Mouse (Mus musculus) right cerebral cortex, adult 18-20 months (tissue): Measurements from ENCODE around the gene Foxr1.
"Not testable (repeated sequence)": the region's sequence is repeated elsewhere in the genome, so short reads cannot be mapped to it uniquely, and the experiment has no call there.

Source experiments
- DNase-seq: peaks from one replicate; pipeline ENCODE4 v3.0.0; 2022; ENCODE audit warnings: mixed read lengths

Foxr1 gene

GRCm38 (mm10) chr9:44411601-44412130 is 29.3 kb downstream of the Foxr1 start:
- DNase-seq: no peak

- no peak for DNase-seq
Measured at GRCm38 (mm10) chr9:44410647-44411336, 30.1 kb downstream of the Foxr1 start.

DNA sequence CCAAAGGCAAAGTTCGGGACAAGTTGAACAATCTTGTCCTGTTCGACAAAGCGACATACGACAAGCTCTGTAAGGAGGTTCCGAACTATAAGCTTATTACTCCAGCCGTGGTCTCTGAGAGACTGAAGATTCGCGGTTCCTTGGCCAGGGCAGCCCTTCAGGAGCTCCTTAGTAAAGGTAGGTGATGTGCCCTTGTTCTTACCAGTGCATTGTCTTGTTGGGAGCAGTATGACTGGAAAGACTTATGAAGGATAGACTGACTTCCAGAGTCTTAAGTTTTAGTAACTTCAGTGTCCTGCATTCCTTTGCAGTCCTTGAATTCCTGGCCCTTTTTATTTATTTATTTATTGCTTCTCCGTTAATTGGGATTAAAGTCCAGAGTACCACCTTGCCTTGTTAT is 32.2 kb downstream of the Foxr1 start:
- not testable (repeated sequence) for DNase-seq

GRCm38 (mm10) chr9:44407752-44408097 is 33.2 kb downstream of the Foxr1 start:
- no peak for DNase-seq

DNA sequence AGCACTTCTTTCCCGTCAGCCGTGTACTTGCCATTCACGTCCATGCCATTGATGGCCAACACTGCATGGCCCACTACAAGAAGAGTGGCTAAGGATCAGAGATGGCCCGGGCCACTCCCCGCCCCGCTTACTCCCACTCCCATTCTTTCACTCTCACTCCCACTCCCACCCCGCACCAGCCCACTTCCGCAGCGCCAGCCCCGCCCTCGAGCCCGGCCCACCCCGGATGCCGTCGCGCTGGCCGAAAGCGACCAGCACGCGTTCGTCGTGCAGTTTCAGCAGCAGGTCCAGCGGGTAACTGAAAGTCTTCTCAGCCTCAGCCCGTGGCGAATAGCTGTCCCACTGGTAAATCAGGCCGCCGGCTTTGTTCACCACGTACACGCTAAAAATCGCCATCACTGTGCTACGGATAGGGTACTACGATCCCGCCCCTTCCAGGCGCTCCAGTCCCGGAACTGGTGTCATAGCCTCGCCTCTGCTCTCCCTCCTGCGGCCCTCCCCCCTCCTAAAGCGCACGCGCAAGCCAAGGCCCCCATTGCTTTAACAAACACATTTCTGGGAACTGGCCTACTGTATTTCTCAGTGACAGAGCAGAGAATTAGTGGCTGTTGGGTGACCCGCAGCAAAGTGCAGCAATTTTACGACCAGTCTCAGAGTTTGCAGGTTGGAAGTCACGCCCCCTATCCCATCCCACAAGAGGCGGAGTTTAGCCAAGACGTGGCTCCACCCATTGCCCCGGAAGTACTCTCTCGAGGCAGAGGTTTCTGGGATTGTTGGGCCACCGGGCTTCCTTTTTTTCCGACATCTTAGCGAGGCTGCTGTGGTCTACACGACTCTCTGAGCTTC is 33.8 kb downstream of the Foxr1 start, which contains the start of the genes Rps25 and Trappc4:
TSS of gene Rps25 (plus strand) at position 234 of the 846 bp plus-strand sequence.
TSS of gene Trappc4 (minus strand) at position 695 of the 846 bp plus-strand sequence.
- peak; percentile 91 for DNase-seq

DNA sequence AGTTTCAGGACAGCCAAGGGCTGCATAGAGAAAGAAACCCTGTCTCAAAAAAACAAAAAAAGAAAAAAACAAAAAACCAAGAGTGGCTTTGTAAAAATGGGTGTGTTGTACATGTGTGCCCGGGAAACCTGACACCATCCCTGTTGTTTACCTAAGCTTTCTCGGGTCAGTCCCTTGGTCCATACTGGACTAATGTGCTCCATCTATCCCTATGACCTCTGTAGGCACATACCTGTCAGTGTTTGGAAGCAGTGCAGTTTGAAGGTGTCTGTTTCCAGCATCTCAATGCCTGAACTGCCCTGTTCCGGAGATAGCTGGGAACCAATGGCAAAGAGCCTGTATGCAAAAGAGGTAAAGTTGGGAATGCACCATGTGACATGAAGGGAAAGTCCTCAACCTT is 35.9 kb downstream of the Foxr1 start:
- no peak for DNase-seq

GRCm38 (mm10) chr9:44401081-44401480 is 39.9 kb downstream of the Foxr1 start:
- DNase-seq: no peak

DNA sequence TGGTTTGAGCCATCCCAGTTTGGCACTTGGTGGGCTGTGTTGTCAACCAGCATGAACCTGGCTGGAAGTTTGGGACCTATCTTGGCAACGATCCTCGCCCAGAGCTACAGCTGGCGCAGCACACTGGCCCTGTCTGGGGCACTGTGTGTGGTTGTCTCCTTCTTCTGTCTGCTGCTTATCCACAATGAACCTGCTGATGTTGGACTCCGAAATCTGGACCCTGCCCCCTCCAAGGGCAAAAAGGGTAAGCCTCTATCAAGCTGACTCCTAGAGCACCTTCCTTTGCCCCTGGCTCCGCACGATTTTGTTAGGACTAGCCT is 41.2 kb downstream of the Foxr1 start:
- no peak for DNase-seq

- no peak for DNase-seq
Measured at GRCm38 (mm10) chr9:44399114-44399794, 41.7 kb downstream of the Foxr1 start.

DNA sequence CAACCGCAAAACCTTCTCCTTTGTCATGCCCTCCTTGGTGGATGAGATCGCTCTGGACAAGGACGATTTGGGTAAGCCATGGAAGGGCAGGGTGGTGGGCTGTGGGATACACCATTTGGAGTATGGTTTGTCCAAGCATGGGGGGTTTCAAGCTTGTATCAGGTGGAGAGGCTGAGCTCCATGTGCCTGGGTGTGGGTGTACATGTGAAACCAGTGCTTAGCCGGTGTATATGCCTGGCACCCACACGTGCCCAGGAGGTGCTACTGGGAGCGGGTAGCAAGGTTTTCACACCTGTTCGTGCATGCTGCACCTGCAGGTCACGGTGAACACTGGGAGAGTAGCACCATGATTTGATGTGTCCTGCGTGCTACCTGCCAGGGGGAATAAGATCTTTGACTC is 42.4 kb downstream of the Foxr1 start:
- DNase-seq: no peak

GRCm38 (mm10) chr9:44398087-44398486 is 42.8 kb downstream of the Foxr1 start:
- DNase-seq: no peak

- DNase-seq: peak; percentile 96
Measured at GRCm38 (mm10) chr9:44396684-44397411, 44.1 kb downstream of the Foxr1 start, which contains the start of gene Slc37a4. Gene Slc37a4, plus strand, starts transcription at chr9:44396852.

DNA sequence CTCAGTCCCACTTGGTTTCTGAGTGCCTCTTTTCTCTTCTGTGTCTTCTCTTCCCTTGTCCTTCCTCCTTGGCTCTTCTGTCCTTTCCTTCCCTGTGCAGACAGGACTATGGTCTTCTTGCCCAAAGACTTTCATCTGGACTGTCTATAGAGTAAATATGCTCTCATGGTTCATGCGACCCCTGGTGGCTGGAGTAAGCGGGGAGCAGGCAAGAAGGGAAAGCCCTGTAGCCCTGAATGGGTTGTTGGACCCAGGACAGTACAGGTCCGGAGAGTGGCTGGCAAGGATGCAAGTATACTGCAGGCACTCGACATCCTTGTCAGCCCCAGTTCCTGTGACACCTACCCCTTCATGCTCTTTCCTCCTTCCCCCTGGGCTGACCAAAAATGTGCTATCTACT is 49.5 kb downstream of the Foxr1 start:
- DNase-seq: peak; percentile 58

- DNase-seq: peak; percentile 54
Measured at GRCm38 (mm10) chr9:44389273-44389672, 51.7 kb downstream of the Foxr1 start.

DNA sequence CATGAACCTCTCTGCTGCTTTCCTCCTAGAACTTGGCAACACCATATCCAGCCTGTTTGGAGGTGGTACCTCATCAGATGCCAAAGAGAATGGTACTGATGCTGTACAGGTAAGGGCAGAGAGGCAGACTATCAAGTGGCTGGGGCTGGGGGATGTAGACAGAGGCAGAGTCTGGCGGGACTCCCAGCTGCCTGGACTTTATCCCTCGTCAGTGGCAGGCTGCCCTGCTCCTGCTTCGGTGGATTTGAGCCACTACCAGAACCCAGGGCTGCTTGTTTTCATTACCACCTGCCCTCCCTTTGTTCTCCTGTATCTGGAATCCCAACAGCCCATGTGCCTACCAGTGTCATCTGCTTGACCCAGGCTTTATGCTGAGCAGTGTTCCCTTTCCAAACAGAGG is 53.7 kb downstream of the Foxr1 start:
- no peak for DNase-seq

GRCm38 (mm10) chr9:44384596-44384995 is 56.3 kb downstream of the Foxr1 start:
- DNase-seq: no peak
